31 mouse cellular contexts compared by ENCODE assay signal in the genomic region with DNA sequence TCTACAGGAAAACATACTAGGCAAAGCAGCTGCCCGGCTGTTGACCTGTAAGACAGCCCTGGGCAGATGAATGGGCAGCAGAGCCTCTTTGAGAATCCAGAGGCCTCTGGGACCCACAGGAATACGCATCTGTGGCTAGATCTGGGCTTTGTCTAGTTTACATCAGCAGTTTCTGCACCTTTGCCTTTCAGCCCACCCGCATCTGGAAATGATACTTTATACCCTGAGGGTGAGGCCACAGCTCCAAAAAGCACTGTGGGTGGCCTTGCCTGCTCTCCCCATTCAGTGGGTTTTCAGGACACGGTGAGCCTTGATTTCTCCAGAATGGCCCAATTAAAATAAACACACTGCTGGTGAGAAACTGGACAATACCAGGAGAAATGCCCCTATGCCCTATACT. TPM values are rescaled to one million over a fixed set of nuclear protein-coding genes. Genes with fewer than 3 reads are reported as not detected.
DNase-seq lines count a peak whose midpoint lies in the region; ATAC-seq and TF ChIP-seq lines count a peak whose summit lies in the region.
"Had no signal": no experiment of that assay in that cellular context is flagged by ENCODE, and none has a peak within 500 bp of the region (broad histone marks: within the 10 kb centered on the region; RNA-seq: fewer than 3 reads in every experiment).

No protein-coding gene starts in this region.

- no peak for ATAC-seq in forebrain, embryonic 11.5 days (replicated peaks; ENCODE audit: low FRiP score)
- ATAC-seq in embryonic facial prominence, embryonic 11.5 days (replicated peaks; ENCODE audit: insufficient number of reproducible peaks, low FRiP score, low TSS enrichment, low read depth), result no peak
- no peak for ATAC-seq in limb, embryonic 11.5 days (ENCODE audit: insufficient number of reproducible peaks, low FRiP score, low TSS enrichment, low read depth)
- ATAC-seq: forebrain, postnatal 0 days; inflammation-experienced regulatory T-cells, adult 6 months; midbrain, embryonic 15.5 days had no signal

- no peak overlapping the region for H3K27ac ChIP-seq in forebrain, embryonic 10.5 days
- H3K27ac ChIP-seq in forebrain, embryonic 11.5 days (ENCODE audit: low read depth, low read length), result no peak overlapping the region
- H3K27ac ChIP-seq in cortical plate, adult 2 months (ENCODE audit: insufficient read depth, low read length), result 0 out of 2 replicates have a peak overlapping the region, but pooled peaks have one; percentile 28
- 0 out of 2 replicates have a peak overlapping the region, but pooled peaks have one; percentile 13 for H3K27ac ChIP-seq in embryonic facial prominence, embryonic 11.5 days (replicated peaks; ENCODE audit: low read depth, low read length)
- 0 out of 2 replicates have a peak overlapping the region, but pooled peaks have one; percentile 3 for H3K27ac ChIP-seq in limb, embryonic 11.5 days (replicated peaks; ENCODE audit: low read depth, low read length)
- H3K27ac ChIP-seq: forebrain, embryonic 12.5 days; heart, embryonic 10.5 days; heart, embryonic 15.5 days; hindbrain, embryonic 13.5 days; limb, embryonic 15.5 days; liver, embryonic 13.5 days; midbrain, embryonic 10.5 days; midbrain, embryonic 15.5 days; neural tube, embryonic 12.5 days had no signal

- H3K4me2 ChIP-seq in forebrain, embryonic 11.5 days (ENCODE audit: low read depth, low read length, severe bottlenecking), result no peak overlapping the region
- H3K4me2 ChIP-seq in embryonic facial prominence, embryonic 11.5 days (ENCODE audit: low read depth, low read length), result no peak overlapping the region
- H3K4me2 ChIP-seq in limb, embryonic 11.5 days (ENCODE audit: low read depth, severe bottlenecking), result no peak overlapping the region
- H3K4me2 ChIP-seq: embryonic facial prominence, embryonic 12.5 days; forebrain, embryonic 12.5 days; heart, embryonic 15.5 days; hindbrain, embryonic 13.5 days; limb, embryonic 15.5 days; liver, embryonic 13.5 days; midbrain, embryonic 15.5 days; neural tube, embryonic 12.5 days had no signal

- no peak overlapping the region for H3K4me3 ChIP-seq in forebrain, embryonic 10.5 days
- H3K4me3 ChIP-seq in forebrain, embryonic 11.5 days (ENCODE audit: low read depth, low read length), result no peak overlapping the region
- H3K4me3 ChIP-seq in cortical plate, adult 2 months (ENCODE audit: insufficient read depth, low read length), result no peak overlapping the region
- H3K4me3 ChIP-seq in embryonic facial prominence, embryonic 11.5 days (ENCODE audit: low read depth, low read length), result no peak overlapping the region
- H3K4me3 ChIP-seq in limb, embryonic 11.5 days (ENCODE audit: low read depth, low read length), result no peak overlapping the region
- H3K4me3 ChIP-seq: embryonic facial prominence, embryonic 12.5 days; forebrain, embryonic 12.5 days; heart, embryonic 10.5 days; heart, embryonic 15.5 days; hindbrain, embryonic 13.5 days; limb, embryonic 15.5 days; liver, embryonic 13.5 days; midbrain, embryonic 10.5 days; midbrain, embryonic 15.5 days; neural tube, embryonic 12.5 days had no signal

- TF ChIP-seq POLR2A in cortical plate, adult 2 months (IDR thresholded peaks at IDR 0.05; ENCODE audit: extremely low read depth, insufficient read depth, low read length), result no peak

- peak; percentile 23 for DNase-seq in forebrain, embryonic 10.5 days (ENCODE audit: extremely low spot score, low spot score)
- DNase-seq in forebrain, embryonic 11.5 days (ENCODE audit: low spot score), result no peak
- peak; percentile 80 for DNase-seq in embryonic facial prominence, embryonic 11.5 days (ENCODE audit: low spot score)
- peak; percentile 70 for DNase-seq in limb, embryonic 11.5 days (ENCODE audit: low spot score)
- no peak for DNase-seq in frontal cortex, postnatal 14 days (ENCODE audit: low spot score in 2 of 2)
- DNase-seq in layer of hippocampus, adult 9-11 months, result no peak
- DNase-seq: adrenal gland, adult 8-10 months; cerebellum, adult 2 months; cerebellum, postnatal 25 days; forebrain, postnatal 0 days; gastrocnemius, postnatal 25 days; heart, adult 11 months; kidney, adult 11 months; kidney, postnatal 14 days; liver, embryonic 13.5 days; lung, adult 18-20 months; lung, postnatal 10 days; spleen, adult 18-20 months; thymus, postnatal 25 days had no signal

- 49% methylated on average over 4 of the region's 4 CpGs for WGBS in forebrain, embryonic 10.5 days
- 50% methylated on average over 4 of the region's 4 CpGs for WGBS in forebrain, embryonic 11.5 days
- 18% methylated on average over 4 of the region's 4 CpGs for WGBS in embryonic facial prominence, embryonic 11.5 days
- WGBS in limb, embryonic 11.5 days, result 18% methylated on average over 4 of the region's 4 CpGs

- TF ChIP-seq CTCF in cortical plate, adult 2 months (IDR thresholded peaks at IDR 0.05; ENCODE audit: extremely low read depth, insufficient read depth, low read length), result no peak

- no peaks in the 10 kb centered on the region for H3K36me3 ChIP-seq in forebrain, embryonic 10.5 days (replicated peaks)
- H3K36me3 ChIP-seq in forebrain, embryonic 11.5 days (ENCODE audit: control insufficient read depth, insufficient read depth, low read length), result no peaks in the 10 kb centered on the region
- no peaks in the 10 kb centered on the region for H3K36me3 ChIP-seq in embryonic facial prominence, embryonic 11.5 days (replicated peaks; ENCODE audit: control insufficient read depth, insufficient read depth, low read depth, low read length)
- H3K36me3 ChIP-seq in limb, embryonic 11.5 days (ENCODE audit: control insufficient read depth, insufficient read depth, low read length), result no peaks in the 10 kb centered on the region
- H3K36me3 ChIP-seq: embryonic facial prominence, embryonic 12.5 days; forebrain, embryonic 12.5 days; G1E; heart, embryonic 10.5 days; heart, embryonic 15.5 days; limb, embryonic 15.5 days; liver, embryonic 13.5 days; midbrain, embryonic 10.5 days; midbrain, embryonic 15.5 days; neural tube, embryonic 12.5 days had no signal

- peaks cover 23% of the 10 kb centered on the region for H3K4me1 ChIP-seq in forebrain, embryonic 10.5 days
- H3K4me1 ChIP-seq in forebrain, embryonic 11.5 days (replicated peaks; ENCODE audit: control insufficient read depth, insufficient read depth, low read length), result no peaks in the 10 kb centered on the region
- peaks cover 11% of the 10 kb centered on the region; the same call in 1 of the 2 replicates for H3K4me1 ChIP-seq in cortical plate, adult 2 months (ENCODE audit: control insufficient read depth, insufficient read depth, low read length)
- H3K4me1 ChIP-seq in embryonic facial prominence, embryonic 11.5 days (ENCODE audit: control insufficient read depth, insufficient read depth, low read length), result no peaks in the 10 kb centered on the region; the same call in 1 of the 2 replicates
- H3K4me1 ChIP-seq in limb, embryonic 11.5 days (ENCODE audit: control insufficient read depth, insufficient read depth, low read length), result peaks cover 14% of the 10 kb centered on the region
- H3K4me1 ChIP-seq: forebrain, embryonic 12.5 days; liver, embryonic 13.5 days; midbrain, embryonic 15.5 days; neural tube, embryonic 12.5 days had no signal

- no peaks in the 10 kb centered on the region for H3K9me3 ChIP-seq in forebrain, embryonic 10.5 days
- no peaks in the 10 kb centered on the region for H3K9me3 ChIP-seq in forebrain, embryonic 11.5 days (ENCODE audit: control insufficient read depth, low read length)
- H3K9me3 ChIP-seq in embryonic facial prominence, embryonic 11.5 days (replicated peaks; ENCODE audit: control insufficient read depth, low read length), result no peaks in the 10 kb centered on the region
- H3K9me3 ChIP-seq in limb, embryonic 11.5 days (ENCODE audit: control insufficient read depth, low read length), result no peaks in the 10 kb centered on the region
- H3K9me3 ChIP-seq: embryonic facial prominence, embryonic 12.5 days; forebrain, embryonic 12.5 days; G1E; heart, embryonic 10.5 days; heart, embryonic 15.5 days; hindbrain, embryonic 13.5 days; limb, embryonic 15.5 days; liver, embryonic 13.5 days; midbrain, embryonic 10.5 days; midbrain, embryonic 15.5 days; neural tube, embryonic 12.5 days had no signal

- H3K27me3 ChIP-seq in forebrain, embryonic 10.5 days (ENCODE audit: poor library complexity, severe bottlenecking), result no peaks in the 10 kb centered on the region
- H3K27me3 ChIP-seq in forebrain, embryonic 11.5 days (ENCODE audit: control insufficient read depth, insufficient read depth, low read length), result no peaks in the 10 kb centered on the region
- H3K27me3 ChIP-seq in embryonic facial prominence, embryonic 11.5 days (ENCODE audit: control insufficient read depth, insufficient read depth, low read length), result no peaks in the 10 kb centered on the region
- no peaks in the 10 kb centered on the region for H3K27me3 ChIP-seq in limb, embryonic 11.5 days (ENCODE audit: control insufficient read depth, insufficient read depth, low read length)
- H3K27me3 ChIP-seq: embryonic facial prominence, embryonic 12.5 days; forebrain, embryonic 12.5 days; heart, embryonic 15.5 days; hindbrain, embryonic 13.5 days; limb, embryonic 15.5 days; liver, embryonic 13.5 days; midbrain, embryonic 15.5 days; neural tube, embryonic 12.5 days had no signal

- H3K9ac ChIP-seq in forebrain, embryonic 11.5 days (ENCODE audit: low read length), result no peak overlapping the region
- H3K9ac ChIP-seq in embryonic facial prominence, embryonic 11.5 days (replicated peaks; ENCODE audit: low read length), result no peak overlapping the region
- H3K9ac ChIP-seq in limb, embryonic 11.5 days (ENCODE audit: low read length), result no peak overlapping the region
- H3K9ac ChIP-seq: embryonic facial prominence, embryonic 12.5 days; forebrain, embryonic 12.5 days; forebrain, postnatal 0 days; heart, embryonic 15.5 days; hindbrain, embryonic 13.5 days; limb, embryonic 15.5 days; liver, embryonic 13.5 days; midbrain, embryonic 15.5 days; neural tube, embryonic 12.5 days had no signal

RNA-seq across cellular contexts. Expression of gene Plpp6, which starts 55.6 kb away (rescaled TPM):
- polyA plus RNA-seq in forebrain, embryonic 10.5 days (2016; fragmentation: Nextera tagmentation; extraction: Ambion mirVana), result 3.0 and 3.4 TPM in 2 replicates
- polyA plus RNA-seq in forebrain, embryonic 11.5 days (2014; fragmentation: Nextera tagmentation; extraction: Ambion mirVana), result 6.1 and 6.4 TPM in 2 replicates
- polyA plus RNA-seq in cortical plate, adult 2 months (2012; rRNA removed), result 21.3 and 21.8 TPM in 2 replicates
- 8.4 and 9.2 TPM in 2 replicates for polyA plus RNA-seq in embryonic facial prominence, embryonic 11.5 days (2014; fragmentation: Nextera tagmentation; extraction: Ambion mirVana)
- 5.2 and 7.3 TPM in 2 replicates for polyA plus RNA-seq in limb, embryonic 11.5 days (2014; fragmentation: Nextera tagmentation; extraction: Ambion mirVana)

RNA-seq across cellular contexts. Expression of gene 4430402I18Rik, which starts 59.4 kb away (rescaled TPM):
- 0.25 and 0.46 TPM in 2 replicates for polyA plus RNA-seq in forebrain, embryonic 10.5 days (2016; fragmentation: Nextera tagmentation; extraction: Ambion mirVana)
- 0.19 and 1.2 TPM in 2 replicates for polyA plus RNA-seq in forebrain, embryonic 11.5 days (2014; fragmentation: Nextera tagmentation; extraction: Ambion mirVana)
- 6.2 and 7.6 TPM in 2 replicates for polyA plus RNA-seq in cortical plate, adult 2 months (2012; rRNA removed)
- polyA plus RNA-seq in embryonic facial prominence, embryonic 11.5 days (2014; fragmentation: Nextera tagmentation; extraction: Ambion mirVana), result 0.18 and 0.35 TPM in 2 replicates
- polyA plus RNA-seq in limb, embryonic 11.5 days (2014; fragmentation: Nextera tagmentation; extraction: Ambion mirVana), result 0.11 and 0.37 TPM in 2 replicates
- polyA plus RNA-seq: G1E; inflammation-experienced regulatory T-cells, adult 6 months had no signal

Comparison
In these comparisons a context has a peak if more than half of its experiments do, and no peak if none do; other contexts are left out.
1. DNase-seq: peak in forebrain, embryonic 10.5 days (single experiment), embryonic facial prominence, embryonic 11.5 days (single experiment) and limb, embryonic 11.5 days (single experiment); none in forebrain, embryonic 11.5 days (single experiment), frontal cortex, postnatal 14 days (0 of 2) and layer of hippocampus, adult 9-11 months (single experiment).
2. H3K27ac ChIP-seq: peak in cortical plate, adult 2 months (single experiment), embryonic facial prominence, embryonic 11.5 days (single experiment) and limb, embryonic 11.5 days (single experiment); none in forebrain, embryonic 10.5 days (single experiment) and forebrain, embryonic 11.5 days (single experiment).